In genomic region chr11:8238498-8238897, GRCm38 (mm10) we compare ENCODE assay signal across 16 mouse cellular contexts.
"Had no signal": no experiment of that assay in that cellular context is flagged by ENCODE, and none has a peak within 500 bp of the region (broad histone marks: within the 10 kb centered on the region; RNA-seq: fewer than 3 reads in every experiment).

No protein-coding gene starts in this region.

- H3K9me3 ChIP-seq: neural tube, embryonic 13.5 days; neural tube, embryonic 15.5 days; stomach, embryonic 15.5 days had no signal

- H3K27ac ChIP-seq: neural tube, embryonic 13.5 days; neural tube, embryonic 15.5 days; stomach, embryonic 15.5 days; stomach, postnatal 0 days had no signal

- H3K4me3 ChIP-seq: neural tube, embryonic 13.5 days; neural tube, embryonic 15.5 days; stomach, embryonic 15.5 days had no signal

- H3K27me3 ChIP-seq: neural tube, embryonic 13.5 days; neural tube, embryonic 15.5 days; stomach, embryonic 15.5 days had no signal

- H3K4me2 ChIP-seq: neural tube, embryonic 13.5 days; neural tube, embryonic 15.5 days; stomach, embryonic 15.5 days had no signal

- H3K36me3 ChIP-seq: neural tube, embryonic 13.5 days; neural tube, embryonic 15.5 days; stomach, embryonic 15.5 days had no signal

- DNase-seq: retina, postnatal 1 day; right cerebral cortex, adult 18-20 months; right cerebral cortex, postnatal 14 days; right cerebral cortex, postnatal 25 days; right cerebral cortex, postnatal 4 days; spleen, adult 18-20 months; thymus, adult 18-20 months; thymus, adult 2 months; thymus, postnatal 14 days; thymus, postnatal 25 days; thymus, postnatal 36 days; thymus, postnatal 4 days had no signal

- H3K4me1 ChIP-seq: neural tube, embryonic 13.5 days; neural tube, embryonic 15.5 days; stomach, embryonic 15.5 days had no signal

- H3K9ac ChIP-seq: neural tube, embryonic 13.5 days; neural tube, embryonic 15.5 days; stomach, embryonic 15.5 days had no signal
